Mouse (Mus musculus) liver, adult 2 months (tissue): ENCODE results near the gene Akap14.

Experiments
- CTCF ChIP-seq: fragments of 200-500 bp; IDR thresholded peaks from 2 replicates; pipeline ENCODE4 v1.5.1; 2011; ENCODE audit warnings: low read depth, low read length, control low read depth
- POLR2A ChIP-seq: fragments of 200-500 bp; IDR thresholded peaks from 2 replicates; pipeline ENCODE4 v1.6.1; 2011; ENCODE audit warnings: low read length, control low read depth; ENCODE audit not compliant: insufficient read depth; ENCODE audit errors: extremely low read depth

GRCm38 (mm10) chrX:37144954-37145353, 23.7 kb downstream of the Akap14 start:
- TF ChIP-seq CTCF (peak; percentile 61), POLR2A (no peak)
